Mouse (Mus musculus) kidney, adult 2 months (tissue): ENCODE measurements around the gene Gm49325.

Source experiments
- CTCF ChIP-seq: fragments of 200-500 bp; conservative IDR thresholded peaks from 2 replicates; pipeline ENCODE4 v1.5.1; 2011; ENCODE audit warnings: low read depth, mild to moderate bottlenecking, control low read depth, low read length, moderate library complexity, mixed read lengths; ENCODE audit not compliant: insufficient read depth, insufficient read length
- POLR2A ChIP-seq: fragments of 200-500 bp; IDR thresholded peaks from one replicate; pipeline ENCODE4 v1.6.1; 2011; ENCODE audit warnings: low read depth, low read length, control low read depth

GRCm38 (mm10) chr10:77638956-77639355 lies 33.0 kb downstream of the Gm49325 start:
- TF ChIP-seq CTCF (no peak), POLR2A (no peak)
